Mouse (Mus musculus): Measurements from ENCODE around the gene Olfr1513. TPM values are rescaled to one million over a fixed set of nuclear protein-coding genes. Genes with fewer than 3 reads are reported as not detected.
"Not testable (repeated sequence)": the region's sequence is repeated elsewhere in the genome, so short reads cannot be mapped to it uniquely, and the experiment has no call there.

Gene Olfr1513
- total RNA-seq, 1 experiment from 2014 or later = not detected

DNA sequence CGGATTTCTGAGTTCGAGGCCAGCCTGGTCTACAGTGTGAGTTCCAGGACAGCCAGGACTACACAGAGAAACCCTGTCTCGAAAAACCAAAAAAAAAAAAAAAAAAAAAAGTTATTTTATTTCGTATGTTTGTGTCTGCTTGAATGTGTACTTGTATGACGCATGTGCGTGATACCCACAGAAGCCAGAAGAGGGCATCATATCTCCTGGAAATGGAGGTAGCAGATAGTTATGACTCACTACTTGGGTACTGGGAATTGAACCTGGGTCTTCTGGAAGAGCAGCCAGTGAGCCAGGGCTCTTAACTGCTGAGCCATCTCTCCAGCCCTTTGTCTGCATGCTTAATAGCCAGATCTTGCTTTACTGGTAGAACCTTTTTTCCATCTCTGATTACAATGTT lies 45.9 kb downstream of the Olfr1513 start:
- DNase-seq = not testable (repeated sequence)

DNA sequence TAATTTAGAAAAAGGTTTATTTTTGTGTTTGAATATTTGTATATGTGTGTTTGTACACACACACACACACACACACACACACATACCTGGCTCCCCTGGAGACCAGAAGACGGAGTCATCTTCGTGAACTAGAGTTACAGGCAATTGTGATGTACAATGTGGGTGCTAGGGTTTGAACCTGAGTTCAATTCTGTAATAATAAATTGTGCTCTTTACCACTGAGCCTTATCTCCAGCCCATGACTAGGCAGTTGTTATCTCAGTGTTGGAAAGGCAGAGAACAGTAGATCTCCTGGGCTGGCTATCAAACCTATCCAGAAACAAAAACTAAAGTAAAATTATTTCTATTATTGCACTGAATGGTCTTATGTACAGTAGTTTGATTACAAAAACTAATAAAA lies 50.1 kb downstream of the Olfr1513 start:
- no peak for DNase-seq

DNA sequence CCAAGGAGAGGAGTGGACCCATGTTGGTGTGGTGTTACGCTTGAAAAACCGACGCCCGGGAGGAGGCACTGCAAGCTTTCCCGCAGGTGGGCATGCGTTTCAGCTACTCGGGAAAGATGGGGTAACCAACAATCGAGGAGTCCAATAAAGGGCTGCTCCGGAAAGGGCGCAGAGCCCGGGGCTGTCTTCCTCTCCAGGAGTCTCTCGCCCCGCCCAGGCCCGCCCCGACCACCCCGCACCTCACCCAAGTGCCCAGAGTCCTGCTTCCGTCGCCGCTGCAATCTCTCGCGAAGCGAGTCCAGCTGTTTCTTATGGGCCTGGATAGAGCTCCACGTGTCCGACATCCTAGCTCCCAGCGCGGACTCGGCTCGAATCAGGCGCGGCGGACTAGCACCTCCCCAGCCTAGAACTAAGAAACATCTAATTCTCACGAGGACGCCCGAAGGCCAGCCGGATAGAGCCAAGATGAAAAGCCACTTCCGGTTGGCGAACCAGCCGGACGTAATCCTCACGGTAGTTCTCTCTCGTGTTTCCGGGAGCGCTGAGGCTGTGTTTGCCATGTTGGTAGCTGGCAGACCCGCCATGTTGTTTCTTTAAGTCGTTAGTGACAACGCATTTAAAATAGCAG lies 51.5 kb downstream of the Olfr1513 start, which contains the start of gene Mettl3:
Gene Mettl3, minus strand, starts transcription at position 485 of the 628 bp plus-strand sequence.
- peak; percentile 94 for DNase-seq

DNA sequence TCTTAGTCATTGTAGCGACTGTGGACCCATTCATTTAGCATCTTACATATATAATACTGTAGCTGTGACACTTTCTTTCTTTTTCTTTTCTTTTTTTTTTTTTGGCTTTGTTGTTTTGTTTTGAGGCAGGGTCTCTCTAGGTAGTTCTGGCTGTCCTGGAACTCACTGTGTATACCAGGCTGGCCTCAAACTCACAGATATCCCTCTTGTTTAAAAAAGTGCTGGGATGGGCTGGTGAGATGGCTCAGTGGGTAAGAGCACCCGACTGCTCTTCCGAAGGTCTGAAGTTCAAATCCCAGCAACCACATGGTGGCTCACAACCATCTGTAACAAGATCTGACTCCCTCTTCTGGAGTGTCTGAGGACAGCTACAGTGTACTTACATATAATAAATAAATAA lies 52.7 kb downstream of the Olfr1513 start:
- DNase-seq = not testable (repeated sequence)

Other genes starting within 250 kb of the Olfr1513 start
- gene Rpgrip1, start 245.7 kb downstream of the Olfr1513 start, total RNA-seq (2021) = 0.44 and 1.4 TPM in 2 replicates
- 56.4 and 62.2 TPM in 2 replicates for gene Supt16, start 159.0 kb downstream of the Olfr1513 start, total RNA-seq (2021)
- 88.4 and 93.0 TPM in 2 replicates for gene Chd8, start 98.6 kb downstream of the Olfr1513 start, total RNA-seq (2021)
- gene Tox4, start 77.3 kb downstream of the Olfr1513 start, total RNA-seq (2021) = 42.7 and 46.9 TPM in 2 replicates
- 30.2 and 32.2 TPM in 2 replicates for gene Rab2b, start 76.9 kb downstream of the Olfr1513 start, total RNA-seq (2021)
- 31.4 and 41.7 TPM in 2 replicates for gene Mettl3, start 51.3 kb downstream of the Olfr1513 start, total RNA-seq (2021)
- 7.3 and 9.6 TPM in 2 replicates for gene Sall2, start 27.6 kb downstream of the Olfr1513 start, total RNA-seq (2021)
- not detected in 2 replicates for gene Olfr1512, start 22.8 kb upstream of the Olfr1513 start, total RNA-seq (2021)
- not detected in 2 replicates for gene Olfr1511, start 41.0 kb upstream of the Olfr1513 start, total RNA-seq (2021)
- not detected in 2 replicates for gene Olfr1510, start 58.0 kb upstream of the Olfr1513 start, total RNA-seq (2021)
- not detected in 2 replicates for gene Olfr1509, start 86.6 kb upstream of the Olfr1513 start, total RNA-seq (2021)
- gene Olfr1508, start 111.1 kb upstream of the Olfr1513 start, total RNA-seq (2021) = not detected in 2 replicates
- not detected in 2 replicates for gene Olfr1507, start 139.3 kb upstream of the Olfr1513 start, total RNA-seq (2021)